Mouse (Mus musculus) frontal cortex, adult 2 months (tissue): ENCODE data around the gene Pim2. TPM values are rescaled to one million over a fixed set of nuclear protein-coding genes. Genes with fewer than 3 reads are reported as not detected.

ENCODE experiments used
- DNase-seq, 2 experiments: peaks; one replicate each; pipeline ENCODE4 v3.0.0; 2022; ENCODE audit warnings: low spot score in 1 of 2; ENCODE audit errors: extremely low spot score in 1 of 2
- polyA plus RNA-seq: library from polyadenylated mRNA; depleted of rRNA; stranded (reverse); fragments of >200 nt; gene quantifications from 2 replicates; pipeline ENCODE4 v1.2.3, GENCODE M21; 2012; rRNA removed

Gene Pim2
- 50.5 and 54.6 TPM in 2 replicates for polyA plus RNA-seq

GRCm38 (mm10) chrX:7878007-7878419 lies at the start of gene Pim2:
Gene Pim2 (plus strand): TSS chrX:7878262.
- peak; percentile 79 to 85 for DNase-seq

GRCm38 (mm10) chrX:7837146-7837545 lies 40.9 kb upstream of the Pim2 start:
- no peak for DNase-seq

- DNase-seq: no peak
Observed at GRCm38 (mm10) chrX:7840842-7841162, 37.3 kb upstream of the Pim2 start.

GRCm38 (mm10) chrX:7841163-7842162 lies 36.6 kb upstream of the Pim2 start, which contains the start of gene Otud5:
Gene Otud5 (plus strand): TSS chrX:7841364.
- peak; percentile 92 to 93 for DNase-seq

GRCm38 (mm10) chrX:7842318-7842717 lies 35.7 kb upstream of the Pim2 start:
- no peak for DNase-seq

GRCm38 (mm10) chrX:7847845-7848244 lies 30.2 kb upstream of the Pim2 start:
- DNase-seq: peak in 1 of 2 experiments; percentile 28

GRCm38 (mm10) chrX:7854578-7854977 lies 23.5 kb upstream of the Pim2 start:
- DNase-seq: peak in 1 of 2 experiments; percentile 52

- no peak for DNase-seq
Observed at GRCm38 (mm10) chrX:7859191-7859753, 18.8 kb upstream of the Pim2 start.

- DNase-seq: no peak
Observed at GRCm38 (mm10) chrX:7863181-7863580, 14.9 kb upstream of the Pim2 start.

GRCm38 (mm10) chrX:7864551-7864950 lies 13.5 kb upstream of the Pim2 start:
- no peak for DNase-seq

- DNase-seq: no peak
Observed at GRCm38 (mm10) chrX:7865343-7865742, 12.7 kb upstream of the Pim2 start.

- DNase-seq: no peak
Observed at GRCm38 (mm10) chrX:7865786-7866185, 12.3 kb upstream of the Pim2 start.

- DNase-seq: no peak
Observed at GRCm38 (mm10) chrX:7867141-7867540, 10.9 kb upstream of the Pim2 start.

- DNase-seq: no peak
Observed at GRCm38 (mm10) chrX:7868506-7868905, 9.6 kb upstream of the Pim2 start.

- DNase-seq: no peak
Observed at GRCm38 (mm10) chrX:7869826-7870225, 8.2 kb upstream of the Pim2 start.

- peak; percentile 29 to 41 for DNase-seq
Observed at GRCm38 (mm10) chrX:7878495-7878894, 433 bp downstream of the Pim2 start.

- DNase-seq: peak; percentile 28 to 71
Observed at GRCm38 (mm10) chrX:7879819-7880218, 1.8 kb downstream of the Pim2 start.

GRCm38 (mm10) chrX:7883841-7884567 lies 5.9 kb downstream of the Pim2 start, which contains the start of gene Slc35a2:
Gene Slc35a2 (plus strand): TSS chrX:7884028.
- peak; percentile 72 to 86 for DNase-seq

- DNase-seq: no peak
Observed at GRCm38 (mm10) chrX:7898211-7898610, 20.1 kb downstream of the Pim2 start.

- peak; percentile 81 to 89 for DNase-seq
Observed at GRCm38 (mm10) chrX:7898880-7899874, 21.1 kb downstream of the Pim2 start, which contains the start of the genes Pqbp1 and Timm17b. Gene Pqbp1 (minus strand): TSS chrX:7899269. Gene Timm17b (plus strand): TSS chrX:7899357.
